Comparison of ENCODE assay signal across 8 mouse cellular contexts in the genomic region with DNA sequence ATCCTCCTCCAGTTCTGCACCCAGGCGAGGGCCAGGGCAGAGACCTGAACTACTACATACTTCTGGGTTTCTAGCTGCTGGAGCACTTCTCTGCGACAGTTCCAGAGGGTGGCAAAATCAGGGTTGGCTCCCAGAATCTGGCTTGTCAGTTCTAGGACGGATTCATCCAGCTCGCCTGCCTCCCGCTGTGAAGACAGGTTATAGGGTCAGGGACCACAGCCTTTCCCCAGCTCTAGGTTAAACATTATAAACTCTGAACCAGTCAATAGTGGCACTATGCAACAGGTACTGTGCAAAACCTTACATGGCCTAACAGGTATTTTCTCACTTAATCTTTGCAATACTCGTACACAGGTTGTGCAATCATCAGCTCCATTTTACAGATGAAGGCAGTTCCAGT. TPM values are rescaled to one million over a fixed set of nuclear protein-coding genes. Genes with fewer than 3 reads are reported as not detected.
DNase-seq lines count a peak whose midpoint lies in the region; ATAC-seq and TF ChIP-seq lines count a peak whose summit lies in the region.

No protein-coding gene starts in this region.

- peak overlapping the region; percentile 65 for H3K4me2 ChIP-seq in forebrain, embryonic 12.5 days
- peak overlapping the region; percentile 73 for H3K4me2 ChIP-seq in neural tube, embryonic 12.5 days (replicated peaks)

- DNase-seq in layer of hippocampus, adult 2 months (ENCODE audit: low spot score in 2 of 2) = no peak
- DNase-seq in layer of hippocampus, adult 9-10 months (ENCODE audit: low spot score) = no peak
- DNase-seq in kidney, postnatal 10 days = peak; percentile 48
- no peak for DNase-seq in adrenal gland, postnatal 4 days (ENCODE audit: low spot score in 2 of 2)
- no peak for DNase-seq in adipocyte (ENCODE audit: low spot score)
- no peak for DNase-seq in adrenal gland, adult 18-20 months (ENCODE audit: low spot score in 2 of 2)

- WGBS in forebrain, embryonic 12.5 days = 74% methylated on average over 6 of the region's 6 CpGs
- 72% methylated on average over 6 of the region's 6 CpGs for WGBS in neural tube, embryonic 12.5 days

- H3K27me3 ChIP-seq in forebrain, embryonic 12.5 days = no peaks in the 10 kb centered on the region
- no peaks in the 10 kb centered on the region for H3K27me3 ChIP-seq in neural tube, embryonic 12.5 days (replicated peaks)

- H3K9ac ChIP-seq in forebrain, embryonic 12.5 days = peak overlapping the region; percentile 67
- H3K9ac ChIP-seq in neural tube, embryonic 12.5 days = 0 out of 2 replicates have a peak overlapping the region, but pooled peaks have one; percentile 74

- H3K4me1 ChIP-seq in forebrain, embryonic 12.5 days = peaks cover 8% of the 10 kb centered on the region
- H3K4me1 ChIP-seq in neural tube, embryonic 12.5 days = 0 out of 2 replicates have a peak, but pooled peaks cover 4% of the 10 kb centered on the region

- no peak overlapping the region; the same call in 1 of the 2 replicates for H3K27ac ChIP-seq in layer of hippocampus, adult 2 months
- H3K27ac ChIP-seq in forebrain, embryonic 12.5 days = no peak overlapping the region
- no peak overlapping the region for H3K27ac ChIP-seq in neural tube, embryonic 12.5 days

- ATAC-seq in forebrain, embryonic 12.5 days (ENCODE audit: low FRiP score) = no peak
- ATAC-seq in neural tube, embryonic 12.5 days (ENCODE audit: low FRiP score, low read depth) = no peak

- peak overlapping the region; percentile 77 for H3K4me3 ChIP-seq in layer of hippocampus, adult 2 months
- peak overlapping the region; percentile 80 for H3K4me3 ChIP-seq in forebrain, embryonic 12.5 days (replicated peaks)
- H3K4me3 ChIP-seq in neural tube, embryonic 12.5 days = peak overlapping the region; percentile 80; the same call in 1 of the 2 replicates

- peaks cover 26% of the 10 kb centered on the region for H3K36me3 ChIP-seq in forebrain, embryonic 12.5 days (replicated peaks)
- H3K36me3 ChIP-seq in neural tube, embryonic 12.5 days = peaks cover 26% of the 10 kb centered on the region

- H3K9me3 ChIP-seq in forebrain, embryonic 12.5 days = no peaks in the 10 kb centered on the region
- H3K9me3 ChIP-seq in neural tube, embryonic 12.5 days = no peaks in the 10 kb centered on the region

- no peak for TF ChIP-seq CTCF in layer of hippocampus, adult 2 months (conservative IDR thresholded peaks at IDR 0.05)

RNA-seq across cellular contexts. Expression of a gene that starts 1.0 kb away (rescaled TPM):
- 10 to 100 TPM; 44.9 to 49.5 TPM for total RNA-seq in layer of hippocampus, adult 2 months (2021)
- polyA plus RNA-seq in forebrain, embryonic 12.5 days (2016; fragmentation: Nextera tagmentation; extraction: Ambion mirVana) = 32.1 and 34.0 TPM in 2 replicates
- polyA plus RNA-seq in neural tube, embryonic 12.5 days (2016; fragmentation: Nextera tagmentation; extraction: Ambion mirVana) = 42.0 and 46.3 TPM in 2 replicates
- 10 to 100 TPM; 23.8 to 25.7 TPM for total RNA-seq in adrenal gland, postnatal 4 days (2021)
- total RNA-seq in adrenal gland, adult 18-20 months (2021) = 10 to 100 TPM; 15.9 to 20.0 TPM

RNA-seq across cellular contexts. Expression of a gene that starts 7.3 kb away (rescaled TPM):
- total RNA-seq in layer of hippocampus, adult 2 months (2021) = not detected
- 0.55 and 0.58 TPM in 2 replicates for polyA plus RNA-seq in forebrain, embryonic 12.5 days (2016; fragmentation: Nextera tagmentation; extraction: Ambion mirVana)
- 0.34 and 0.36 TPM in 2 replicates for polyA plus RNA-seq in neural tube, embryonic 12.5 days (2016; fragmentation: Nextera tagmentation; extraction: Ambion mirVana)
- total RNA-seq in adrenal gland, postnatal 4 days (2021) = 1 to 10 TPM; 1.4 to 1.8 TPM
- total RNA-seq in adrenal gland, adult 18-20 months (2021) = under 1 TPM; 0.29 to 0.30 TPM

RNA-seq across cellular contexts. Expression of a gene that starts 24.4 kb away (rescaled TPM):
- 10 to 100 TPM; 82.4 to 91.1 TPM for total RNA-seq in layer of hippocampus, adult 2 months (2021)
- 68.8 and 74.1 TPM in 2 replicates for polyA plus RNA-seq in forebrain, embryonic 12.5 days (2016; fragmentation: Nextera tagmentation; extraction: Ambion mirVana)
- 74.1 and 81.8 TPM in 2 replicates for polyA plus RNA-seq in neural tube, embryonic 12.5 days (2016; fragmentation: Nextera tagmentation; extraction: Ambion mirVana)
- total RNA-seq in adrenal gland, postnatal 4 days (2021) = 10 to 100 TPM; 74.1 to 77.7 TPM
- 10 to 100 TPM; 60.4 to 72.0 TPM for total RNA-seq in adrenal gland, adult 18-20 months (2021)

RNA-seq across cellular contexts. Expression of a gene that starts 24.4 kb away (rescaled TPM):
- total RNA-seq in layer of hippocampus, adult 2 months (2021) = 10 to 100 TPM; 11.8 to 13.1 TPM
- polyA plus RNA-seq in forebrain, embryonic 12.5 days (2016; fragmentation: Nextera tagmentation; extraction: Ambion mirVana) = 47.9 and 52.0 TPM in 2 replicates
- polyA plus RNA-seq in neural tube, embryonic 12.5 days (2016; fragmentation: Nextera tagmentation; extraction: Ambion mirVana) = 44.2 and 47.0 TPM in 2 replicates
- 10 to 100 TPM; 24.5 to 27.1 TPM for total RNA-seq in adrenal gland, postnatal 4 days (2021)
- total RNA-seq in adrenal gland, adult 18-20 months (2021) = 10 to 100 TPM; 14.0 to 14.3 TPM

RNA-seq across cellular contexts. Expression of a gene that starts 37.2 kb away (rescaled TPM):
- 1 to 10 TPM; 1.4 to 1.6 TPM for total RNA-seq in layer of hippocampus, adult 2 months (2021)
- polyA plus RNA-seq in forebrain, embryonic 12.5 days (2016; fragmentation: Nextera tagmentation; extraction: Ambion mirVana) = 0.40 TPM in 1 of 2 replicates, not detected in the other
- polyA plus RNA-seq in neural tube, embryonic 12.5 days (2016; fragmentation: Nextera tagmentation; extraction: Ambion mirVana) = 0.30 TPM in 1 of 2 replicates, not detected in the other
- total RNA-seq in adrenal gland, postnatal 4 days (2021) = 10 to 100 TPM in 1 of 2 experiments, 1 to 10 TPM in 1; 4.6 to 12.0 TPM
- total RNA-seq in adrenal gland, adult 18-20 months (2021) = 1 to 10 TPM in 1 of 2 experiments, under 1 TPM in 1; 0.76 to 2.3 TPM
